Mouse (Mus musculus) megakaryocyte, adult 5-6 weeks (primary cell): ENCODE measurements around the gene Abca2. TPM values are rescaled to one million over a fixed set of nuclear protein-coding genes. Genes with fewer than 3 reads are reported as not detected.
"Not testable (repeated sequence)": the region's sequence is repeated elsewhere in the genome, so short reads cannot be mapped to it uniquely, and the experiment has no call there.

Source experiments
- ATAC-seq: 2 replicates; pipeline ENCODE4 v1.8.0; 2016; ENCODE audit warnings: mild to moderate bottlenecking, inconsistent platforms; ENCODE audit not compliant: poor library complexity, severe bottlenecking
- total RNA-seq, 2 experiments: library from RNA; stranded (forward) in 1 of 2; stranded (reverse) in 1 of 2; fragments of 153-499, 151-499 nt in 1 of 2; fragments of 221-1000, 200-1000 nt in 1 of 2; gene quantifications; 2 replicates each; pipeline versions ENCODE4 v1.2.3 to v1.2.4; 2015 to 2017

The Abca2 gene
- total RNA-seq (2015) (25.5 and 33.3 TPM in 2 replicates), total RNA-seq (2017) (12.0 and 13.0 TPM in 2 replicates)

DNA sequence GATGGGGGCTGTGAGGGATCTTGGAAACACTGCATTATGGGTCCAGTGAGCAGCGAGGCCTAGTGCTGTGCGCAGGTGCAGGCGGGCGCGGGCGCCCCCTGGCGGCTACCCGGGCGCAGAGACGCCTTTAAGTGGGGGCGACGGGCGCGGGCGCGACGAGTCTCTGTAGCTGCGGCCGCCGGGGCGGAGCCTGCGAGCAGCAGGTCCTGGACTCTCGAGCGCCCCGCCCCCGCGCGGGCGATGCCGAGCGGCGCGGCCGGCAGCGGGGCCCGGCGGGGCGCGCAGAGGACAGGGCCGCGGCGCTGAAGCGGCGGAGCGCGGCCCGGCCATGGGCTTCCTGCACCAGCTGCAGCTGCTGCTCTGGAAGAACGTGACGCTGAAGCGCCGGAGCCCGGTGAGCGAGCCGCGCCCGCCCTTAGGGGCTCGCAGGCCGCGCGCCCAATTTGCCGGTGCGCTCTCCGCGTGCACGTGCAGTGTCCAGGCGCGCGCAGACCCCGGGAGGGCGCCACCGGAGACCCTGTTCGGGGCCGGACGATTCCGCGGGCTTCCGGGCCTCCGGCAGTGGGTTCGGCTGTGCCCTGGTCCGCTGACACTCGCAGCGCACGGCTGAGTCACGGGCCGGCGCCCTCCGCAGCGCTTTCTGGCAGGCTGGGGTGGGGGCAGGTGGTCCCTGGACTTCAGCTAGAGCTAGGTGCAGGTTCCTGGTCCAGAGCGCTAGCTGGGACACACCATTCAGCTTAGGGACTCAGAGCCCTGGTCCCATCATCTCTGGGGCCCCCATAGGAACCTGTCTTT is at the start of gene Abca2:
Gene Abca2, plus strand, starts transcription at position 262 of the 795 bp plus-strand sequence.
- peak; percentile 85 for ATAC-seq

DNA sequence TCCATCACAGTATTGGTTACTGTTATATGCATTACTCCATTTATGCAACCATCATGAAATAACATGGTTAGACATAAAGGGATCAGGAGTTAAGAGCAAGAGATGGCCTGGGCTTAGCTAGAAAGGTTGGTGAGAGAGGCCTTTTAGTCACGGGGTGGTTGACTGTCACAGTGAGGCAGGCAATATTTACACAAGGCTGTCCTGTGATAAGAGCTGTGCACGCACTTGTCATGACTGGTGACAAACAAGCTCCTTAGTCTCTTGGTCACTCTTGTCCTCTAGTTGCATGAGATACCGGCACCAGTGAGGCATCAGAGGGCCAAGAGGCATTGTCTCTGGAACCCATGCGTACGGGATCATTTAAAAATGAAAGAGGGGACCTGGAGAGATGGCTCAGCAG is 44.0 kb upstream of the Abca2 start:
- ATAC-seq: no peak

- ATAC-seq: no peak
Measured at GRCm38 (mm10) chr2:25391266-25391665, 37.2 kb upstream of the Abca2 start.

- no peak for ATAC-seq
Measured at GRCm38 (mm10) chr2:25394281-25395221, 34.0 kb upstream of the Abca2 start.

- ATAC-seq: no peak
Measured at GRCm38 (mm10) chr2:25395721-25396596, 32.5 kb upstream of the Abca2 start, which contains the start of gene Entpd2. Gene Entpd2, plus strand, starts transcription at chr2:25395874.

DNA sequence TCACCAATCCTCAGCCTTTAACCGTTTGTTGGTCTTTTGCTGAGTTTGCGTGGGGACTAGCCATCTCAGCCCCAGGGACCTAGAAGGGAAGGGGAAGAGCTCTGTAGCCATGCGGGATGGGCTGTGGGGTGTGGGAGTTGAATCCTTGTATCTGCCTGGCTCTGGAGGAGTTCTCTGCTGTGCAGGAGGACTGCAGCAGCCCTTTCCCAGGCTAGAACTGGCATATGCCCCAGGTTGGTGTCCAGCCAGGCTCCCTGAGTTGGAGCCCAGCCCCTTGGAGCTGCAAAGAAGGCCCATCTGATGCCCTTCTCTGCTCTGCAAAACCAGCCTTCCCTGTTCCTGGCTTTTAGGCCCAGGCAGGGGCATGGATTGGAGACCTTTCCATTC is 31.9 kb upstream of the Abca2 start:
- no peak for ATAC-seq

DNA sequence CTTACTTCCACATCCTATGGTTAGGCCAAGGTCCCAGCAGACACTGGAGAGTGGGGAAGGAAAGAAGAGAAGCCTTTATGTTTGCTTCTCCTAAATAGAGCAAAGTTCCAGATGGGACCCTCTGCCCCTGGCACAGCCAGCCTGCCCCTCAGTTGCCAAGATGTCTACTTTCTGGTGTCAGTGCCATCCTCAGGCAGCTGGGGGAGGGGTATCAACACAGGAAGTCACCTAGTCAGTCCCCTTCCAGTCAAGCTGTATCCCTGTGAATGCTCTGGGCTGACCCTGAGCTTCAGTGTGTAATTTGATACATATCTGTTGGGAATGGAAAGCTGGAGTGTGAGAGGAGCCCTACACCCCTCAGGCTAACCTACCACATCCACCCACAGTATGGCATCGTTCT is 31.5 kb upstream of the Abca2 start:
- ATAC-seq: no peak

GRCm38 (mm10) chr2:25398065-25398464 is 30.4 kb upstream of the Abca2 start:
- no peak for ATAC-seq

DNA sequence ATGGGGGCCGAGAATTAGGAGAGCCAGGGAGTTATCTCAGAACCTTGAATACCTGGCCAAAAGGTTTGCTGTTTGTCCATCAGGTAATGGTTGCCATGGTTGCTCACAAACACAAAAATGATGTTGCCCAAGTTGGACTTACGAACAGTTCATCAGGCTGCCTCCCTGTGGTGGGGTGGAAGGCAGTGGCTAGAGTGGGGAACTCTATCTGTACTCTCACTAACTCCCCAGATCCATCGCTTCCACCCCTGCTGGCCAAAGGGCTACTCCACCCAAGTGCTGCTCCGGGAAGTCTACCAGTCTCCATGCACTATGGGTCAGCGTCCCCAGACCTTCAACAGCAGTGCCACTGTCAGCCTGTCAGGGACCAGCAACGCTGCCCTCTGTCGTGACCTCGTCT is 29.5 kb upstream of the Abca2 start, which contains the start of gene Npdc1:
Gene Npdc1, plus strand, starts transcription at position 301 of the 400 bp plus-strand sequence.
- ATAC-seq: no peak

- no peak for ATAC-seq
Measured at GRCm38 (mm10) chr2:25400291-25400690, 28.2 kb upstream of the Abca2 start.

DNA sequence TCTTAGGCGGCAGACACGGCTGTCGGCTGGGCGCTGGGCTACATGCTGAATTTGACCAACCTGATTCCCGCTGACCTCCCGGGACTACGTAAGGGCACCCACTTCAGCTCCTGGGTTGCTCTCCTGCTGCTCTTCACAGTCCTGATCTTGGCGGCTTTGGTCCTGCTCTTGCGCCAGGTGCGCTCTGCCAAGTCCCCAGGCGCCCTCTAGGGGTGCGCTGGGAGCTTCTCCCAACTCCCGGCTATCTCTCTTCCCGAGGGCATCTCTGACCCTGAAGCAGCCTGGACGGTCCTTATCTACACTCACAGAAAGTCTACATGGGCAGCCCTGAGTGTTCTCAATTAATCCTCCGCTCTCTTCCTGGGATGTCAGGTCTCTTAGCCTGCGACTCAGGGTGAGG is 27.7 kb upstream of the Abca2 start:
- ATAC-seq: peak; percentile 53

DNA sequence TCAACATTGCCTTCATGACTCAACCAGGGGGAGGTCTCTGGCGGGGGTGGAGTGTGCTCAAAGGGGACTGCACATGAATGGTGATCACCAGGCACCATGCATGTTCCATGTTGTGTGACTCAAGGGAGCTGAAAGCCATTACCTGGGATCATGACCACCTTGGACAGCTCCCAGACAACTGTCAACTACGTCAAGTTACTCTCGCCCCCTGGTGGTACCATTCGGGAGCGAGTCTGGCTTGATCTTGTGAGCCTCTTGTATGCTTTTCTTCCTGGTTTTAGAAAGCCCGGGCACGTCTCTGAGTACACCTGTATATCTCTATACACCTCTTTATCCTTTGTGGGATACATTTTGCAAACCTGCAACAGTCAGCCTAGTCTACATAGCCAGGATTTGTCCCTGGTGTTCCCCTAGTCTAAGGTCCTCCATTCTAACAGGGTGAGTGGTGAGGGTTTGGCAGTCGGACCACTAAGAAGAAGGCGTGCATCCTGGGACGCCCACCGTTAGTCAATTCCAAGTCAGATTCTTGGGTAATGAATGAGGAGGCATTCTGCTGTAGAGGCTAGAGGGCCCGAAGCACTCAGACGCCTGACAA is 26.0 kb upstream of the Abca2 start:
- ATAC-seq: peak; percentile 62

DNA sequence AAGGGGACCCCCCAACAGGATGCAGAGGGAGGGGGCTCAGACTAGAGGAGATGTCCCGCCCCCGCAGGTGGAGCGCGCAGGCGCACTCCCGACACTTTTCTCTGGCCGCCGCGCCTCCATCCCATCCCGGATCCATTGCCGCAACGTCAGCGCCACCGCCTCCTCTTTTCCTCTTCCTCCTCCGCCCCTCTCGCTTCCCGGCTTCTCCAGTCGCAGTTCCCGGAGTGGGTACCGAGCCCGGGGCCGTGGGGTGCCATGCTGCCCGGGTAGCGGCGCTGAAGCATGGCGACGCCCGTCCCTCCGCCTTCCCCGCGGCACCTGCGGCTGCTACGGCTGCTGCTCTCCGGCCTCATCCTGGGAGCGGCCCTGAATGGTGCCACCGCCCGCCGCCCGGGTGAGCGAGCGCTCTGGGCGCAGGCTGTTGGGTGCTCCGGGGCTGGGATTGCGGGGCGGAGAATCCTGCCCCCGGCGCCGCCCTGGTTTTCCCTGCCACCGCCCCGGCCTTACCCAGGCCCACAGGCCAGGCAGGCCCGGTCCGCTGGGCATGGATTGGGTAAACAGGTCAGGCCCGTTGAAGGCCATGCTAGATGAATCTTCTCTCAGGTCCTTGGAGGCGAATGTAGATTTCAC is 25.4 kb upstream of the Abca2 start:
- ATAC-seq: no peak

DNA sequence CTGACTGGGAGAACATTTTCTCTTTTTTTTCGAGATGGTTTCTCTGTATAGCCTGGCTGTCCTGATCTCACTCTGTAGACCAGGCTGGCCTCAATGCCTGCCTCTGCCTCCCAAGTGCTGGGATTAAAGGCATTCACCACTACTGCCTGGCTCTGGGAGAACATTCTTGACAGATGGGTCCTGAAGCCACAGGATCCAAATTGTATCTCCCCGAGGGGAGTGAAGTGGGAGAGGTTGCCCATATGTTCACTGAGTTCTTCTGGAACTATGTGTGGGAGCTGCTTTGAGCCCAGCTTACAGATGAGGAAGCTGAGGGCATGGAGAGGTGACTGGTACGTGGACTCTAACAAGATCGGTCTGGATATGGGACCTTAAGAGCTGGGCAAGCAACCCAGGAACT is 24.5 kb upstream of the Abca2 start:
- ATAC-seq: no peak

GRCm38 (mm10) chr2:25408908-25409307 is 19.6 kb upstream of the Abca2 start:
- no peak for ATAC-seq

DNA sequence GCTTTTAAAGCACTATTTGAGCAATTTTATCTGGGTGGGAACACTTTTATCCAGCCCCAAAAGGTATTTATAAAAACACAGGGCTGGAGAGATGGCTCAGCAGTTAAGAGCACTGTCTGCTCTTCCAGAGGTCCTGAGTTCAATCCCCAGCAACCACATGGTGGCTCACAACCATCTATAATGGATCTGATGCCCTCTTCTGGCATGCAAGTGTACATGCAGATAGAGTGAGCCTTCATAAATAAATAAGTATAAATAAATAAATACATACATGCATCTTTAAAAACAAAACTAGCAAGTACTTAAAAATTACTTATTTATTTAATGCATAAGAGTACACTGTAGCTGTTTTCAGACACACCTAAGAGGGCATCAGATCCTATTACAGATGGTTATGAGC is 15.1 kb upstream of the Abca2 start:
- not testable (repeated sequence) for ATAC-seq

GRCm38 (mm10) chr2:25417426-25417825 is 11.1 kb upstream of the Abca2 start:
- no peak for ATAC-seq

GRCm38 (mm10) chr2:25421896-25422295 is 6.6 kb upstream of the Abca2 start:
- peak; percentile 33 for ATAC-seq

DNA sequence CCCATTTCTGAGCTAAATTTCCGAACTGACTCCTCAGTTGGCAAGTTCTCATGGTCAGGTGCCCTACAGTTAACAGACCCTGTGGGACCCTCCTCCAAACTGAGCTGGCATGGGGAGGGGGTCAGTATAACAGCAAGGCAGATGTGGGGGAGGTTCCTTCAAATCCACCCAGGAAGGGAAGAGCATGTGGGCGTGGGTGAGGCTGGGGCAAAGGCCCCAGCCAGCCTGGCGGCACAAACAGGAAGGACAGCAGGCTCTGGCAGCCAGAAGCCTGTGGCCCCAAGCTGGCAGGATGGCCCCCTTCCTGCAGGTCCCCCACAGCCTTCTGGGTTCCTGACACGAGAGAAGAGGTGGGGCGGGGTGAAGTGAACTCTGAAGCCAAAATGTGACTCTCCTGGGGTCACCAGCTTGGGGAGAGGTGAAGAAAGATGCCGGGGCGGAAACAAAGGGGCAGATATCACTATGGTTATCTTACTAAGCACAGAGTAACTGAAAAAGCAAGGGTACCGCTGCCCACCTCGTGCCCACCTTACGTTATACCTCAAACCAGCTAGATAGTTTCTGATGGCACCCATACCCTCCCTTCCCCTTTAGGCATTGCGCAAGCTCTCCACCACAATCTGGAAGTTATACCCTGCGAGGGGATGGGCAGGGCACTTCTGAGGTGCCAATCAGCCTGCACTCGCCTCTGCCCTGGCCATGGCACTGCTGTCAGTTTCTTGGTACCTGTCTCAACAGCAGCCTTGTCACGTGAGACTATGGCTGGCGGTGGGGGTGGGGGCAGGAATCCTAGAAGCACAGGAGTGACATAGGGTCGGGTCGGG is 5.7 kb upstream of the Abca2 start, which contains the start of gene Fut7:
Gene Fut7, plus strand, starts transcription at position 681 of the 824 bp plus-strand sequence.
- ATAC-seq: peak; percentile 77
